Mouse (Mus musculus) right cerebral cortex, adult 18-20 months (tissue): Measurements from ENCODE around the gene Lrch1.
A peak's percentile ranks its signal among the peaks of the same experiment; 100 is the strongest.

Source experiments
- DNase-seq: peaks from one replicate; pipeline ENCODE4 v3.0.0; 2022; ENCODE audit warnings: mixed read lengths

Lrch1 gene

DNA sequence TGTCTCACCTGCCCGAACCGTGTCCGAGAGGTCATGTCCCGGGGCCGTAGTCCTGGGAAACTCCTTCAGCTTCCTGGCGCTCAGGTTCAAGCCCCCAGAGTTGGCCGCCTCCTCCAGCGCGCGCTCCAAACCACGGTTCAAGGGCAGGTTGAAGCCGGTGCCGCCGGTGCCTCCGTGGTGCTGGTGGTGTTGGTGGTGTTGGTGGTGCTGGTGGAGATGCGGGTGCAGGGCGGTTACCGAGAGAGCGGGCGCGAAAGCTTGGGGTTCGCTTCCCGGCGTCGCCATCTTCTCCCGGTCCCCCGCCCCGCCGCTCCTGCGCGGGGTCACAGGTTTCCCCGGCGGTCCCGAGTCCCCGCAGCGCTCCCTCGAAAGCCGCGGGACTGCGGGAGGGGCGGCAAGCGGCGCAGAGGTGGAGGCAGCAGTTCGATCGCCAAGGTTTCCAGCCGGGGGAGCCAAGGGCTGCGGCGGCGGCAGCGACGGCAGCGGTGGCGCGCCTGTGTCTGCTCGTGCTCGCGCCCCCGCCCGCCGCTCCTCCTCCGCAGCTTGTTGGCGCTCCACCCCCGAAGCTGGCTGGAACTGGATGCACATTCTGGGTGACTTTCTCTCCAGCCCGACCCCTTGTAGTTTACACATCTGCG lies at the start of gene Lrch1:
Gene Lrch1 (minus strand): TSS at position 501 of the 638 bp plus-strand sequence.
- DNase-seq, result peak; percentile 85

GRCm38 (mm10) chr14:74997041-74997440 lies 49.4 kb upstream of the Lrch1 start:
- no peak for DNase-seq

GRCm38 (mm10) chr14:74996556-74996955 lies 48.9 kb upstream of the Lrch1 start:
- peak; percentile 5 for DNase-seq

GRCm38 (mm10) chr14:74990504-74990903 lies 42.8 kb upstream of the Lrch1 start:
- no peak for DNase-seq

DNA sequence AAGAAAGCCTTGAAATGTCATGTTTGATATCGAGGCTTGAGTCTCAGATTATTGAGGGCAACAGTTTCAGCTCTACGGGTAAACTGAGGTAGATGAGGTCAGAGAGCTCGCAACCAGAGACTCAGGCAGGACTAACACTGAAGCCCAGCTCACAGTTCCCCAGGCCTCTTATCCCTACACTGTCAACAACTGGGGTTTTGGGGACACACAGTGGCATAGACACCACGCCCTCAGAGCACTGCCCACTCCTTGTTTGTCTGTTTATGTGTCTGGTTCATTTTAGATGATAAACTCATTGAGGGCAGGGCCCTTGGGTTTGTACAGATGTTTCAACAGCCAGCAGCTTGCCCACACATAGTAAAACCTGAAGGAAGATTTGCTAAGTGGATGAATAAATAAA lies 42.2 kb upstream of the Lrch1 start:
- no peak for DNase-seq

- no peak for DNase-seq
These were observed 41.6 kb upstream of the Lrch1 start for GRCm38 (mm10) chr14:74989322-74989721.

GRCm38 (mm10) chr14:74986527-74986926 lies 38.9 kb upstream of the Lrch1 start:
- DNase-seq, result no peak

GRCm38 (mm10) chr14:74985658-74986057 lies 38.0 kb upstream of the Lrch1 start:
- DNase-seq, result no peak

DNA sequence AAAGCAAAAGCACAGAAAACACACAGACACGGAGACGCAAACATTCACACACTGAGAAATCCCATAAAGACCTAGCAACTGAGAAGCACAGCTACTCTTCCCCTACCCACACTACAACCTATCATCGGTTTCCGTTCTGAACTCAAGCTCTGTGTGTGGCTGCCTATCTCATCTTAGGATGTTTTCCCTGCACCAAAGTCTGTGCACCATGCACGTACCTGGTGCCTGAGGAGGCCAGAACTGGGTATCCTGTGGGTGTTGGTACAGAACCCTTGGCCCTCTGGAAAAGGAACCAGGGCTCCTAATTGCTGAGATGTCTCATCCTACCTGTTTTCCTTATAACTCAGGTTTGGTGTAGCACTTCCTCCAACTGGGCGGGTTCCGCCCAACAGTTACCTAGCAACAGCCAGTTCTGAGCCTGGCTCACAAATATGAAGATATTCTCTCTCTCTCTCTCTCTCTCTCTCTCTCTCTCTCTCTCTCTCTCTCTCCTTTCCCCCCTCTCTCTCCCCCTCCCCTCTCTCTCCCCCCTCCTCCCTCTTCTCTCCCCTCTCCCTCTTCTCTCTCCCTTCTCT lies 37.2 kb upstream of the Lrch1 start:
- no peak for DNase-seq

DNA sequence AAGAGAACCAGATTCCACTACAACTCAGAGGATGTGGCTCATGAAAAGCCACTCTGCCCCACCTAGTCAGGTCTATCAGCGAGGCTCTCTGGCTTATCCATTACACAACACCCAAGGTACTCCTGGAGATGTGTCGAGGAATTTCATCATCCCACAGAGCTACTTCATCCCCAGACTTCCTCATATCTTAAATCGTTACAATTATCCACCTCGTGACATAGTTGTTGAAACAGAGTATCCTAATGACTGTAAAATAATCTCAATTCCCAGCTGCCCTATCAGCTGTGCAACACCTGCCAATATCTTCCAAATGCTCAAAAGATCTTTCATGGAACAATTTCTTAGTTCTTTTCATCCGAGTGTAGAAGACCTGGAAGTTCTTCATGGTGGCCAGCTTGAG lies 35.4 kb upstream of the Lrch1 start:
- no peak for DNase-seq

- no peak for DNase-seq
These were observed 33.3 kb upstream of the Lrch1 start for GRCm38 (mm10) chr14:74981016-74981415.

DNA sequence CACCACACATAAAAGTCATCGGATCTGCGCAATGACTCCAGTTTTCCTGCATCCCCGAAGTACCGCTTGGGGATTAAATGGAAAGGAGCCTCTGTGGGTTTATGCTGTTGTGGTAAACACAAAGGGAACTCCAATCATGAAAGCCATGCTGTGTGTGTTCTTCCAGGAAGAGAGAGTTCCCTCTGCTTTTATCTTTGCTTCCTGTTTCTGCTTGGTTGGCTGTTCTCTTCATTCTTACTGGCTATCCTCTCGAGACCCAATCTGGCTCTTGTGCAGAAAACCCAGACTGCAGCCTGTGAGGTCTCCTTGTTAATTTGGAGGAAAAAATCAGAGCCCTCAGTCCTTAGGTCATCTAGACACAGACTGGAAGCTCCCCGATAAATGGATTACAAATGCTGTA lies 29.3 kb upstream of the Lrch1 start:
- DNase-seq, result no peak

DNA sequence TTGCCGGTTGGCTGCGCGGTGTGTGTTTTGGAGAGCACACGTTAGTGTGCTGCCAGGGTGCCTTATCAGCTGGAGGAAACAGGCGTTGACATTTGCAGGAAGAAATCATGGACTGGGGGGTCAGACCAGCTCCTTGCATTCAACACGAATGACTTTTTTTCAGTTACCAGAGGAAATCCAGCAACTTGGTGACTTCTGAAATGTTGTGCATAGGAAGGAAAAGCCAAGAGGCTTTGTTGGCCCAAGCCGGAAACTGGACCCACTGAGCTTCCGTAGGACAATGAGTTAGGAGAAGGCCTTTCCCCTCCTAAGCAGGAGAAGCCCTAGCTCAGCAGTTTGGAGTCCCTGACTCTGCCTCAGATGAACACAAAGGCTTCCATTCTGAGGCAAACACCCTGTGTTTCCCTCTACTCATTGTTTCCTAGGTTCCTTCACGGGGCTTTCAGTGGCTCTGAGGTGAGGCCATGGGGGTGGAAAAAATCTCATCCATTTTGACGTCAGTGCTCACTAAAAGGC lies 26.5 kb upstream of the Lrch1 start:
- DNase-seq, result no peak

- DNase-seq, result no peak
These were observed 25.0 kb upstream of the Lrch1 start for GRCm38 (mm10) chr14:74972687-74973086.

DNA sequence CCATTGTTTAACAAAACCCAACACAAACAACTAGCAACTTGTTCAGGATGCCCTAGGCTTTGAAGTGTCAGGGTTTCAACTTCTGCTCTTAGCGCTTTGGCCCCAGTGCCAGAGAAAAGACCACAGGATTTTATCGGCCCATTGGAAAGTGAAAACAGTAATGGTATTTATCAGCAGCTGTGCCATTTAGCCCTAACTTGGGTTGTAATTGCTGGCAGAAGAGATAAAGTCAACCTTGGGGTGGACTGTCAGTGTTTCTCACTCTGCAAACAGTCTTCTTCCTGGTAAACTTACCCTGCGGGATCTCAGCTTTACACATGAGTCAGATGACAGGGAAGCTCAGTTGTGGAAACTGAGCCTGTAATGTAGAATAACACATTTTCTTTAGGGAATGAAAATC lies 24.5 kb upstream of the Lrch1 start:
- DNase-seq, result no peak

DNA sequence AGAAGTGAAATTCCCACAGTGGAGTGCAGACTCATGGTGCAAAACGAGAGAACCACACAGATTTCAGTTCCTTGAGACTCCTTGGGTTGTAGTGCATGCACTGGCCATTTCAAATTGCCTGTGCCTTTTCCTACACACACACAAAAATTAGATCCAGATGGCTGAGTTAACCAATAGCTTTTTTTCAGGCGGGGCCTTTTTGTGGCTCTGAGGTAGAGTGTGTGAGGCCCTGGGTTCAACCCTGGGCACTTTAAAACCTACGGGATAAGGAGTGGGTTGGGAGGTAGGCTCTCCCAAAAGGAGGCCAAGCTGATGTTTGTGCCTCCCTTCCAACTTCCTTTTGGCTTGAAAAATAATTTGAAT lies 15.7 kb upstream of the Lrch1 start:
- no peak for DNase-seq

GRCm38 (mm10) chr14:74962713-74963401 lies 15.2 kb upstream of the Lrch1 start:
- DNase-seq, result no peak

- no peak for DNase-seq
These were observed 12.9 kb upstream of the Lrch1 start for GRCm38 (mm10) chr14:74960568-74960967.

DNA sequence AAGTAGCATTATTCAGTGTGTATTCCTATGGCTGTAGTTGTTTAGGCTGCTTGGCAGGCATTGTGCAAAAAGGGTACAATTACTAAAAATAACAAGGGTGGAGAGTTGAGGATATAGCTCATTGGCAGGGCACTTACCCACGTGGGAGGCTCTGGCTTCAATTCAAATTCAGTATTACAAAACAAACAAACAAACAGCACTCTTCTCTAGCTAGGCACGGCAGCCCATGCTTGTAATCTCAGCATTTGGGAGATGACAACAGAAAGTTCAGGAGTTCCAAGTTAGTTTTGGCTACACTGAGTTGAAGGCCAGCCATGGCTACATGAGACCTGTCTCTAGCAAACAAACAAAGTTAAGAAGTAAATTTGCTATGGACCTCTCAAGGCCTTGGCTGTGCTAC lies 9.0 kb upstream of the Lrch1 start:
- no peak for DNase-seq

GRCm38 (mm10) chr14:74956234-74956633 lies 8.6 kb upstream of the Lrch1 start:
- DNase-seq, result no peak

- DNase-seq, result peak; percentile 62
These were observed 957 bp upstream of the Lrch1 start for GRCm38 (mm10) chr14:74948426-74949240.

DNA sequence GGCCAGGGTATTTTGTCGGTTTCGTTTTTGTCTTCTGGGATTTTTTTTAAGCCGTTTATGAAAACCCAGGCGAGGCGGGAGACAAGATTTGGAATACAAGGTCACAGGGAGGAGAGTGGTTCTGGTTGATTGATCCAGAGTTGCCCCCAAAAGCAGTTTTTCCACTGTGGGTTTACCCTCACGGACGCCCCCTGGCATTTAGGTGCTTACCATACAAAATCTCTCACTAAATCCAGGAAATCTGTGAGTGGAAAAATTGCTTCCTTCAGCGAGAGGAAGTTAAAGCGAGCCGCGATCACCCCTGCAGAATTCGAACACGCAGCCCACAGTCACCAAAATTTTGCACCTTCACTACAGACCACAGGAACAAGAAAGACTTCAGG lies 329 bp upstream of the Lrch1 start:
- peak; percentile 6 for DNase-seq

DNA sequence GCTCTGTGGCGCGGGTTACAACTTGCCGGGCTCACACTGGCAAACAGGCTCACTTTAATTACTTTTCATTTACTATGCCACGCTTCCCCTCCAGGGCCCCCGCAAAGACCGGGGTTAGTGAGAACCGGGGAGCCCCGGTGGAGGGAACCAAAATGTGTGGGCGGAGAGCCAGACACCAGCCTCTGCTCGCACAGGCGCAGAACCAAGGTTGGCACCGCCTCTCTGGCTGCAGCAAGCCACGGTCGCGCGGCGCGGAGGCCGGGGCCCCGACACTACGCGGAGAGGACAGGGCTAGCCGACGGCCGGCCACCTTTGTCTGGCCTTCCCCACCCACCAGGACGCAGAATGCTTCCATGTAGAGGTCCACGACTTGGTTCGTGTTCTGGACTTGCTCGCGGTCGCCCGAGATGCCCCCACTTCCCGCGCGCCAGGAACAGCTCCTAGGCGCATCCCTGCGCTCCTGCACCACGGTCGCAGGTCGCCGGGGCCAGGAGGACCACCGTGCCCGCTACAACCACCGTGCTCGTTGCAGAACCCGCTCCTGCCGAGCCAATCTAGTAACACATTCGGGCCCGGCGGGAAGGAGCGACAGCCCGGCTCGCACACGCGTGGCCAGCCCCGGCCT lies 813 bp downstream of the Lrch1 start:
- DNase-seq, result peak; percentile 85
